Mouse (Mus musculus) cerebellum, adult 2 months (tissue): ENCODE data around the gene Scrn1.

Experiments
- CTCF ChIP-seq: fragments of 200-500 bp; IDR thresholded peaks from 2 replicates; pipeline ENCODE4 v1.5.1; 2011; ENCODE audit warnings: low read depth, mild to moderate bottlenecking, control low read depth, low read length, moderate library complexity, borderline replicate concordance; ENCODE audit not compliant: insufficient read depth
- POLR2A ChIP-seq: fragments of 200-500 bp; IDR thresholded peaks from 2 replicates; pipeline ENCODE4 v1.6.1; 2011; ENCODE audit warnings: low read length, control low read depth, borderline replicate concordance; ENCODE audit not compliant: insufficient read depth

GRCm38 (mm10) chr6:54587683-54588082 is 21.4 kb upstream of the Scrn1 start:
- TF ChIP-seq POLR2A, result no peak
- no peak for TF ChIP-seq CTCF
